In genomic region chr11:85603546-85604322, GRCm38 (mm10) we compare ENCODE assay signal across 31 mouse cellular contexts.
DNase-seq lines count a peak whose midpoint lies in the region; ATAC-seq and TF ChIP-seq lines count a peak whose summit lies in the region.
"Had no signal": no experiment of that assay in that cellular context is flagged by ENCODE, and none has a peak within 500 bp of the region (broad histone marks: within the 10 kb centered on the region; RNA-seq: fewer than 3 reads in every experiment).

No protein-coding gene starts in this region.

- no peak overlapping the region for H3K4me3 ChIP-seq in embryonic facial prominence, embryonic 11.5 days (ENCODE audit: low read depth, low read length)
- H3K4me3 ChIP-seq in embryonic facial prominence, embryonic 10.5 days: no peak overlapping the region
- H3K4me3 ChIP-seq in lung, embryonic 15.5 days: no peak overlapping the region
- H3K4me3 ChIP-seq in stomach, postnatal 0 days (ENCODE audit: low read depth, low read length): no peak overlapping the region
- H3K4me3 ChIP-seq: embryonic facial prominence, embryonic 12.5 days; forebrain, embryonic 10.5 days; forebrain, embryonic 15.5 days; gastrocnemius, adult 2 months; heart, adult 2 months; heart, embryonic 15.5 days; midbrain, embryonic 10.5 days; myocyte had no signal

- no peaks in the 10 kb centered on the region for H3K9me3 ChIP-seq in embryonic facial prominence, embryonic 11.5 days (replicated peaks; ENCODE audit: control insufficient read depth, low read length)
- H3K9me3 ChIP-seq in embryonic facial prominence, embryonic 10.5 days: no peaks in the 10 kb centered on the region
- H3K9me3 ChIP-seq in lung, embryonic 15.5 days: no peaks in the 10 kb centered on the region
- H3K9me3 ChIP-seq in stomach, postnatal 0 days (ENCODE audit: control insufficient read depth, low read length): no peaks in the 10 kb centered on the region
- H3K9me3 ChIP-seq: embryonic facial prominence, embryonic 12.5 days; forebrain, embryonic 10.5 days; forebrain, embryonic 15.5 days; G1E; heart, embryonic 15.5 days; midbrain, embryonic 10.5 days had no signal

- ATAC-seq in embryonic facial prominence, embryonic 11.5 days (replicated peaks; ENCODE audit: insufficient number of reproducible peaks, low FRiP score, low TSS enrichment, low read depth): peak; percentile 39; the same call in 1 of the 2 replicates
- ATAC-seq in lung, embryonic 15.5 days (ENCODE audit: borderline replicate concordance, extremely low read depth, low FRiP score, low TSS enrichment): 0 out of 2 replicates have a peak, but pooled peaks have one; percentile 27
- 0 out of 2 replicates have a peak, but pooled peaks have one; percentile 37 for ATAC-seq in erythroblast, adult 5-6 weeks (replicated peaks; ENCODE audit: low FRiP score, poor library complexity, severe bottlenecking)
- ATAC-seq in stomach, postnatal 0 days (ENCODE audit: low FRiP score, low TSS enrichment): peak; percentile 98
- ATAC-seq: forebrain, embryonic 15.5 days; hindbrain, embryonic 16.5 days; Patski had no signal

- no peaks in the 10 kb centered on the region for H3K27me3 ChIP-seq in embryonic facial prominence, embryonic 11.5 days (ENCODE audit: control insufficient read depth, insufficient read depth, low read length)
- no peaks in the 10 kb centered on the region for H3K27me3 ChIP-seq in embryonic facial prominence, embryonic 10.5 days (replicated peaks; ENCODE audit: low read depth, poor library complexity, severe bottlenecking)
- H3K27me3 ChIP-seq in lung, embryonic 15.5 days: no peaks in the 10 kb centered on the region
- H3K27me3 ChIP-seq in stomach, postnatal 0 days (ENCODE audit: control insufficient read depth, insufficient read depth, low read length): no peaks in the 10 kb centered on the region
- H3K27me3 ChIP-seq: embryonic facial prominence, embryonic 12.5 days; forebrain, embryonic 15.5 days; heart, embryonic 15.5 days; Patski had no signal

- no peak for DNase-seq in embryonic facial prominence, embryonic 11.5 days (ENCODE audit: low spot score)
- DNase-seq in embryonic facial prominence, embryonic 10.5 days (ENCODE audit: low spot score): no peak
- no peak for DNase-seq in lung, postnatal 14 days
- DNase-seq in stomach, postnatal 0 days (ENCODE audit: low spot score): peak; percentile 64
- no peak for DNase-seq in natural killer cell, adult 2 months (ENCODE audit: low spot score in 2 of 2)
- DNase-seq: adrenal gland, postnatal 10 days; cerebellum, adult 8-10 months; cerebellum, postnatal 25 days; gastrocnemius, adult 2 months; gastrocnemius, postnatal 36 days; heart, adult 2 months; kidney, adult 9 months; kidney, postnatal 10 days; layer of hippocampus, postnatal 36 days; left cerebral cortex, postnatal 4 days; lung, adult 2 months; lung, postnatal 4 days; retina, postnatal 1 day; right cerebral cortex, postnatal 14 days had no signal

- TF ChIP-seq EP300 in stomach, postnatal 0 days (optimal IDR thresholded peaks at IDR 0.05): no peak

- no peak overlapping the region for H3K4me2 ChIP-seq in embryonic facial prominence, embryonic 11.5 days (ENCODE audit: low read depth, low read length)
- no peak overlapping the region for H3K4me2 ChIP-seq in lung, embryonic 15.5 days
- no peak overlapping the region for H3K4me2 ChIP-seq in stomach, postnatal 0 days (replicated peaks; ENCODE audit: low read depth)
- H3K4me2 ChIP-seq: embryonic facial prominence, embryonic 12.5 days; forebrain, embryonic 15.5 days; heart, embryonic 15.5 days had no signal

- no peaks in the 10 kb centered on the region for H3K4me1 ChIP-seq in embryonic facial prominence, embryonic 11.5 days (ENCODE audit: control insufficient read depth, insufficient read depth, low read length)
- no peaks in the 10 kb centered on the region for H3K4me1 ChIP-seq in embryonic facial prominence, embryonic 10.5 days
- peaks cover 4% of the 10 kb centered on the region; the same call in 1 of the 2 replicates for H3K4me1 ChIP-seq in lung, embryonic 15.5 days
- H3K4me1 ChIP-seq in stomach, postnatal 0 days (replicated peaks; ENCODE audit: control insufficient read depth, insufficient read depth): no peaks in the 10 kb centered on the region
- H3K4me1 ChIP-seq: embryonic facial prominence, embryonic 12.5 days; forebrain, embryonic 10.5 days; forebrain, embryonic 15.5 days; heart, embryonic 15.5 days; midbrain, embryonic 10.5 days had no signal

- no peaks in the 10 kb centered on the region for H3K36me3 ChIP-seq in embryonic facial prominence, embryonic 11.5 days (replicated peaks; ENCODE audit: control insufficient read depth, insufficient read depth, low read depth, low read length)
- no peaks in the 10 kb centered on the region for H3K36me3 ChIP-seq in embryonic facial prominence, embryonic 10.5 days (replicated peaks)
- no peaks in the 10 kb centered on the region for H3K36me3 ChIP-seq in lung, embryonic 15.5 days
- no peaks in the 10 kb centered on the region for H3K36me3 ChIP-seq in stomach, postnatal 0 days (ENCODE audit: control insufficient read depth, insufficient read depth, low read length)
- H3K36me3 ChIP-seq: embryonic facial prominence, embryonic 12.5 days; forebrain, embryonic 10.5 days; forebrain, embryonic 15.5 days; G1E; heart, embryonic 15.5 days; midbrain, embryonic 10.5 days had no signal

- no peak for TF ChIP-seq CTCF in stomach, postnatal 0 days (IDR thresholded peaks at IDR 0.05; ENCODE audit: low read depth)

- no peak overlapping the region for H3K9ac ChIP-seq in embryonic facial prominence, embryonic 11.5 days (replicated peaks; ENCODE audit: low read length)
- H3K9ac ChIP-seq in lung, embryonic 15.5 days: no peak overlapping the region
- H3K9ac ChIP-seq in stomach, postnatal 0 days (ENCODE audit: low read length): no peak overlapping the region
- H3K9ac ChIP-seq: embryonic facial prominence, embryonic 12.5 days; forebrain, embryonic 15.5 days; heart, embryonic 15.5 days; liver, embryonic 14.5 days had no signal

- no peak overlapping the region for H3K27ac ChIP-seq in embryonic facial prominence, embryonic 11.5 days (replicated peaks; ENCODE audit: low read depth, low read length)
- H3K27ac ChIP-seq in embryonic facial prominence, embryonic 10.5 days (replicated peaks): no peak overlapping the region
- H3K27ac ChIP-seq in lung, embryonic 15.5 days: no peak overlapping the region
- H3K27ac ChIP-seq in stomach, postnatal 0 days (replicated peaks): no peak overlapping the region
- H3K27ac ChIP-seq: embryonic facial prominence, embryonic 12.5 days; forebrain, embryonic 10.5 days; forebrain, embryonic 15.5 days; gastrocnemius, adult 2 months; heart, adult 2 months; heart, embryonic 15.5 days; liver, embryonic 14.5 days; midbrain, embryonic 10.5 days had no signal

- WGBS in embryonic facial prominence, embryonic 11.5 days: 91% methylated on average over 3 of the region's 3 CpGs
- WGBS in embryonic facial prominence, embryonic 10.5 days: 96% methylated on average over 3 of the region's 3 CpGs
- WGBS in lung, embryonic 15.5 days: 88% methylated on average over 3 of the region's 3 CpGs
- WGBS in stomach, postnatal 0 days: 81% methylated on average over 3 of the region's 3 CpGs

Comparison
In these comparisons a context has a peak if more than half of its experiments do, and no peak if none do; other contexts are left out.
1. ATAC-seq: peak in every context shown above with its lines; median percentile 98 in stomach, postnatal 0 days; 39 in embryonic facial prominence, embryonic 11.5 days; 37 in erythroblast, adult 5-6 weeks; 27 in lung, embryonic 15.5 days.